Mouse (Mus musculus) forebrain, embryonic 16.5 days (tissue): Measurements from ENCODE around the gene Slc46a3. TPM values are rescaled to one million over a fixed set of nuclear protein-coding genes. Genes with fewer than 3 reads are reported as not detected.

Experiments
- ATAC-seq: fragments of 200-750 bp; cut with Nextera tagmentation; 2 replicates; pipeline ENCODE4 v1.8.0; 2017; ENCODE audit warnings: mild to moderate bottlenecking, moderate library complexity
- H3K27ac ChIP-seq: fragments of 300-500 bp; sonication (generic); 2 replicates; pipeline ENCODE4 v1.5.1; 2014; ENCODE audit warnings: low read length, control low read depth
- H3K27me3 ChIP-seq: fragments of 300-500 bp; sonication (generic); replicated peaks from 2 replicates; pipeline ENCODE4 v1.6.1; 2014; ENCODE audit warnings: low read length; ENCODE audit not compliant: control insufficient read depth, insufficient read depth
- H3K36me3 ChIP-seq: fragments of 300-500 bp; sonication (generic); 2 replicates; pipeline ENCODE4 v1.6.1; 2014; ENCODE audit not compliant: control insufficient read depth, insufficient read depth
- H3K4me1 ChIP-seq: fragments of 300-500 bp; sonication (generic); replicated peaks from 2 replicates; pipeline ENCODE4 v1.6.1; 2014; ENCODE audit warnings: low read length; ENCODE audit not compliant: control insufficient read depth, insufficient read depth
- H3K4me2 ChIP-seq: fragments of 300-500 bp; sonication (generic); 2 replicates; pipeline ENCODE4 v1.6.1; 2014; ENCODE audit warnings: mild to moderate bottlenecking, low read length, control low read depth
- H3K4me3 ChIP-seq: fragments of 300-500 bp; sonication (generic); replicated peaks from 2 replicates; pipeline ENCODE4 v1.5.1; 2014; ENCODE audit warnings: mild to moderate bottlenecking, low read length, control low read depth
- H3K9ac ChIP-seq: fragments of 300-500 bp; sonication (generic); replicated peaks from 2 replicates; pipeline ENCODE4 v1.6.1; 2014; ENCODE audit warnings: low read depth, low read length, control low read depth
- H3K9me3 ChIP-seq: fragments of 300-500 bp; sonication (generic); 2 replicates; pipeline ENCODE4 v1.6.1; 2016; ENCODE audit warnings: low read length; ENCODE audit not compliant: control insufficient read depth
- WGBS: fragments of 180-500 bp; shearing (Covaris S2); extraction: QIAGEN DNeasy Blood & Tissue Kit; methylation state at CpG from one replicate; pipeline ENCODE4 v1.1.7; 2014; 5-methylcytosine and 5-hydroxymethylcytosine counted together
- polyA plus RNA-seq: library from polyadenylated mRNA; unstranded; fragments of >200 nt; fragmentation: Nextera tagmentation; extraction: Ambion mirVana; gene quantifications from 2 replicates; pipeline ENCODE4 v1.2.1, GENCODE M21; 2015

Gene Slc46a3
- polyA plus RNA-seq, 1 experiment from 2014 or later, result 5.9 TPM

DNA sequence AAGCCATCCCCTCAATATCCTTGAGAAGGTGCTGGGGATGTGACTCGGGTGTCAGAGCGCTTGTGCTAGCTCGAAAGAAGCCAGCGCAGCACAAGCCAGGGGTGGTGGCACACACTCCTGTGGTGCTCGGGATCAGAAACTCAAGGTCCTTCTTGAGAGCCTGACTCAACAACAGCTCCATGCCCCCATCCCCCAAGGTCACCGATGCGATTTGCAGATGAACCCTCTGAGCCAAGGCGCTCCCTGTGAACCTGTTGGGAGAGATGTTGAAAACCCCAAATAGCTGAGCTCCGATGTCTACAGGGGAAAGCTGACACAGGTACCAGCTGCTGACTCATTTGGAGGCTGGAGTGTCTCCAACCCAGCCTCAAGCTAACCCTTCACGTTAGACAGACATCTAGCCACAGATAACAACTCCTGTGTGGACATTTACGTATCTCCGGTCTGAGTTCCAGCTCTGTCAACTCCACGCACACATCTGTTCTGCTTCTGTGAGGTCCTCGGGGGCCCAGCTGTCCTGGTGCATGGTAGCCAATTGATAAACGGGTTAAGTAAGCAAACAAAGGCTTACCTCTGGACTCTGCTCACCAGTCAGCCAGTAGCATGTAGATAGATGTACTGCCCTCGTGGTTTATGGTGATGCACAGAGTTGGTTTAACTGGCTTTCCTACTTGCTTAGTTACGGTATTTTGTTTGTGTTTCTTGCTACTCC, 14.5 kb downstream of the Slc46a3 start:
- no peak for ATAC-seq
- H3K9me3 ChIP-seq, result no peaks in the 10 kb centered on the region
- H3K4me3 ChIP-seq, result no peak overlapping the region
- 95% methylated on average over 17 of the region's 17 CpGs for WGBS
- H3K36me3 ChIP-seq, result peaks cover 27% of the 10 kb centered on the region
- no peaks in the 10 kb centered on the region for H3K4me1 ChIP-seq
- no peak overlapping the region for H3K4me2 ChIP-seq
- no peak overlapping the region for H3K9ac ChIP-seq
- no peaks in the 10 kb centered on the region for H3K27me3 ChIP-seq
- no peak overlapping the region for H3K27ac ChIP-seq

- Histone ChIP-seq H3K4me1 (no peaks in the 10 kb centered on the region), H3K36me3 (peaks cover 32% of the 10 kb centered on the region), H3K4me3 (no peak overlapping the region), H3K4me2 (no peak overlapping the region), H3K27me3 (no peaks in the 10 kb centered on the region), H3K27ac (no peak overlapping the region), H3K9me3 (no peaks in the 10 kb centered on the region), H3K9ac (no peak overlapping the region)
- WGBS, result 89% methylated on average over 6 of the region's 6 CpGs
- ATAC-seq, result no peak
Observed at GRCm38 (mm10) chr5:147877520-147877919, 17.1 kb downstream of the Slc46a3 start.

GRCm38 (mm10) chr5:147875210-147875609, 19.4 kb downstream of the Slc46a3 start:
- H3K9ac ChIP-seq, result no peak overlapping the region

DNA sequence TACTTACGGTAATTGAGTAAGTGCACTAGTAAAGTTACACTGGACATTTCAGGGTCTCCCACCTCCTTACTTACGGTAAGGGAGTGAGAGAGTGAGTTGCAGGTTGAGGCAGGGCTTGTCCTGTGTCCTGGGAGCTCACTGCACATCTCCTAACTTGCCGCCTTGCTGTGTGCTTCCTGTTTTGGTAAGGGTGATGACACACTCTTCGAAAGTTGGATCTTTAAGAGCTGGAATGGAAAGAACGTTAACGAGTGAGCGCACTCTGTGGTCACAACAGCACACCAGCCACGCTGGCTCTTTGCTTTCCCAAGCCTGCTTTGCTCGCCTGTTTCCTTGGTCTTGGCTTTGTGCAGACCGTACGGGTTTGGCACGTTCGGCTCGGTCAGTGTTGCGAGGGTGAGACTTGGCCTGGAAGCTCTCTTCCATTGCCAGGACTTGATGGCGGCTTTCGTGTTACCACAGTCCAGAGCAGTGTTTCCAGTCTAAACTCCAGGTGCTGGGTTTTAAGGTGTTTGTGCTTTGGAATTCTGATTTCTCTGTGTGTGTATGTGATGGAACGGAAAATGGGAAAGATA, 20.0 kb downstream of the Slc46a3 start:
- Histone ChIP-seq H3K36me3 (peaks cover 41% of the 10 kb centered on the region), H3K27me3 (no peaks in the 10 kb centered on the region), H3K4me1 (no peaks in the 10 kb centered on the region), H3K27ac (no peak overlapping the region), H3K4me3 (no peak overlapping the region), H3K9me3 (no peaks in the 10 kb centered on the region), H3K4me2 (no peak overlapping the region), H3K9ac (no peak overlapping the region)
- 90% methylated on average over 18 of the region's 18 CpGs for WGBS
- ATAC-seq, result no peak

More at GRCm38 (mm10) chr5:147875210-147875609, 19.4 kb downstream of the Slc46a3 start:
- no peak overlapping the region for H3K27ac ChIP-seq
- 96% methylated on average over 8 of the region's 8 CpGs for WGBS
- no peaks in the 10 kb centered on the region for H3K4me1 ChIP-seq
- ATAC-seq, result no peak
- H3K4me2 ChIP-seq, result no peak overlapping the region
- peaks cover 39% of the 10 kb centered on the region for H3K36me3 ChIP-seq
- H3K9me3 ChIP-seq, result no peaks in the 10 kb centered on the region
- H3K4me3 ChIP-seq, result no peak overlapping the region
- no peaks in the 10 kb centered on the region for H3K27me3 ChIP-seq

- Histone ChIP-seq H3K27ac (no peak overlapping the region), H3K36me3 (peaks cover 34% of the 10 kb centered on the region), H3K4me2 (no peak overlapping the region), H3K9me3 (no peaks in the 10 kb centered on the region), H3K9ac (no peak overlapping the region), H3K4me3 (no peak overlapping the region), H3K27me3 (no peaks in the 10 kb centered on the region), H3K4me1 (no peaks in the 10 kb centered on the region)
- WGBS, result 93% methylated on average over 15 of the region's 15 CpGs
- no peak for ATAC-seq
Observed at GRCm38 (mm10) chr5:147871091-147871820, 23.4 kb downstream of the Slc46a3 start.

DNA sequence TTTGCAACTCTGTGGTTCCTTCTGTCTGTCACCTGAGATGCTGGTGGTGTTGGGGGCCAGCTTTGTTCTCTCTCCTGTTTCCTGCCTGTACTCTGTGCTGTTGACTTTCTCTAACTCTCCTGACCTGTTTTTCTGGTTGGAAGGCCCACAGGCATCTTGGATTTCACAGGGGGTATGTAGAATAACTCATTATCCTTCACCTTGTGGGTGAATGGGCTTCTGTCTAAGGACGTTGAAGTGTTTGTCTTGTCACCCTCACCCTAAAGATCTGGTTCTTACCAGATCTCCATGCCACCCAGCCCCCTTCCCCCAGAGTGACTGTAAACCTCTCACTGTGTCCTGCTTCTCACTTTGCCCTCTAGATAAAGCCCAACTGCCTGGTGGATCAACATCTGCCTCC, 24.3 kb downstream of the Slc46a3 start:
- H3K4me2 ChIP-seq, result no peak overlapping the region
- H3K9me3 ChIP-seq, result no peaks in the 10 kb centered on the region
- no peak overlapping the region for H3K27ac ChIP-seq
- H3K9ac ChIP-seq, result no peak overlapping the region
- 88% methylated on average over 1 of the region's 1 CpGs for WGBS
- no peak for ATAC-seq
- no peaks in the 10 kb centered on the region for H3K27me3 ChIP-seq
- H3K4me1 ChIP-seq, result no peaks in the 10 kb centered on the region
- no peak overlapping the region for H3K4me3 ChIP-seq
- peaks cover 26% of the 10 kb centered on the region for H3K36me3 ChIP-seq

DNA sequence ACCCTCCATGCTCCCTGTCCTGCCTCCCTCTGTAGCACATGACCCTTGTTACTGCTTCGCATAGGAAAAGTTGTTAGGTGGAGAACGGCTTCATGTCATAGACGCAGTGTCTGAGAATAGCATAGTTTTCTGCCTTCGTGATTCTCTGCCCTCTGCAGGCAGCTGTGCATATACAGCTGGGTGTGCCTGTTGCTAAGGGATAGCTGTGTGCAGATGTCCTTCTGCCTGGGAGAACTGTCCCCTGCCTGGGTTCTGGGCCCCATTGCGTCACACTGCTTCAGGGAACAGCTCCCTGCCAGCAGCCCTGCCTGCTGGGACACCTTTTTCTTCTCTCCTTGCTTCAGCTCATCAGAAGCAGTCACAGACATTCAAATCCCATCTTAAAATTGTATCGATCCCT, 25.0 kb downstream of the Slc46a3 start:
- ATAC-seq, result no peak
- 94% methylated on average over 6 of the region's 6 CpGs for WGBS
- H3K4me2 ChIP-seq, result no peak overlapping the region
- no peak overlapping the region for H3K9ac ChIP-seq
- H3K27ac ChIP-seq, result no peak overlapping the region
- H3K9me3 ChIP-seq, result no peaks in the 10 kb centered on the region
- no peaks in the 10 kb centered on the region for H3K4me1 ChIP-seq
- H3K27me3 ChIP-seq, result no peaks in the 10 kb centered on the region
- H3K36me3 ChIP-seq, result peaks cover 28% of the 10 kb centered on the region
- H3K4me3 ChIP-seq, result no peak overlapping the region

- no peak overlapping the region for H3K4me3 ChIP-seq
- H3K36me3 ChIP-seq, result peaks cover 25% of the 10 kb centered on the region
- H3K27me3 ChIP-seq, result no peaks in the 10 kb centered on the region
- no peak overlapping the region for H3K4me2 ChIP-seq
- no peak overlapping the region for H3K9ac ChIP-seq
- H3K9me3 ChIP-seq, result no peaks in the 10 kb centered on the region
- 91% methylated on average over 4 of the region's 4 CpGs for WGBS
- H3K27ac ChIP-seq, result no peak overlapping the region
- no peaks in the 10 kb centered on the region for H3K4me1 ChIP-seq
- no peak for ATAC-seq
Observed at GRCm38 (mm10) chr5:147868674-147869073, 25.9 kb downstream of the Slc46a3 start.

DNA sequence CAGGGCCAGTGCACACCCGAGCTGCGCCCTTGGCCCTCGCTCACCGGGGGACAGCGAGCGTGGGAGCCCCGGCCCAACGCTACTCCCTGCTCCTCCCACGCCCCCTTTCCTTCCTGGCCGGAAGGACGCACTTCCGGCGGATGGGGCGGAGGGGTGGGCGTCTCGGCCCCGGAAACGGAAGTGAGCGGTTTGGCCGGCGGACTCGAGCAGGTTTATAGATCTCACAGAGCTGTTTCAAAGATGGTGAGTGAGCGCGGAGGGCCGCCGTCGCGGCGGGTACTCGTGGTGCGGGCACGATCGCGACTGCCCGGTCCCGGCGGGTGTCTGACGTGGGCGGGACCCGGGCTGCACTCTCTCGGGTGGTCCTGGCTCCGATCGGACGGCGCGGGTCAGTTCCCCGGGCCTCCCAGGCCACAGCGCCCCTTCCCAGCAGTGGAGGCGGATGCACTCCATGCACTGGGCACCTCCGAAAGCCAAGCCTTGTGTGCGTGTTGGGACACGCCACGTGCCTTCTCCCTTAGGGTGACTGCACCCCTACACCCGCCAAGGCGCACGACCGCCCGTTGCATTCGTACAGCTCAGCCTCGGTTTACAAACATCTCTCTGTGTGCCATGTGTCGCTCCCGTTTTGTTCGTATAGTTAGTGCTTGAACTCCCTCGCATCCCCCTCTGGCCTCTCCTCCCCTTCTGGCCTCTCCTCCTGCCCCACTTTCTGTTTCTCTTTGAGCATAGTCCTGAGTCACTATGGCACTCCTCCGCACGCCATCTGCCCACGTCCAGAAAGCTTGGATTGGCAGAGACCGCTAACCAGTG, 34.0 kb downstream of the Slc46a3 start, which contains the start of gene Pomp:
Gene Pomp (plus strand): TSS at position 13 of the 813 bp plus-strand sequence.
- WGBS, result under 1% methylated on average over 68 of the region's 68 CpGs
- Histone ChIP-seq H3K27ac (peak within 1 kb of the TSS; percentile 80), H3K27me3 (no peaks in the 10 kb centered on the region), H3K36me3 (peaks cover 4% of the 10 kb centered on the region; the same call in 1 of the 2 replicates), H3K4me3 (peak within 1 kb of the TSS; percentile 91), H3K4me1 (peaks cover 18% of the 10 kb centered on the region), H3K4me2 (peak within 1 kb of the TSS; percentile 84), H3K9me3 (no peaks in the 10 kb centered on the region), H3K9ac (peak within 1 kb of the TSS; percentile 91)
- peak; percentile 96 for ATAC-seq
